Mouse (Mus musculus) heart, postnatal 25 days (tissue): ENCODE data around the gene Hcn2. TPM values are rescaled to one million over a fixed set of nuclear protein-coding genes. Genes with fewer than 3 reads are reported as not detected.
A peak's percentile ranks its signal among the peaks of the same experiment; 100 is the strongest.

Source experiments
- DNase-seq: peaks from one replicate; pipeline ENCODE4 v3.0.0; 2022; ENCODE audit warnings: low spot score
- intact Hi-C: fragments of 180-260 bp; cut with DNase I; formaldehyde crosslinking; loops from one replicate; pipeline ENCODE4 v1.15.1; 2025
- total RNA-seq, 2 experiments: library from RNA; stranded (reverse); gene quantifications; 2 replicates each; pipeline ENCODE4 v1.2.3; 2021

The Hcn2 gene
- total RNA-seq, 2 experiments from 2014 or later, result 26.0 to 28.5 TPM

GRCm38 (mm10) chr10:79766508-79767325, 50.3 kb downstream of the Hcn2 start, which contains the start of gene Rnf126:
Gene Rnf126 (minus strand): TSS chr10:79766952.
- intact Hi-C loops, result no loop called here
- DNase-seq, result peak; percentile 99

- intact Hi-C loops, result loop anchor here (2.0 kb wide), 1 partner anchor 17 kb away; no protein-coding TSS in a partner anchor
- DNase-seq, result peak; percentile 87
Observed at GRCm38 (mm10) chr10:79767372-79768244, 51.2 kb downstream of the Hcn2 start.

- intact Hi-C loops, result loop anchor here (2.0 kb wide), 1 partner anchor 16 kb away; no protein-coding TSS in a partner anchor
- DNase-seq, result no peak
Observed at GRCm38 (mm10) chr10:79768400-79768799, 52.0 kb downstream of the Hcn2 start.

GRCm38 (mm10) chr10:79769329-79769728, 52.9 kb downstream of the Hcn2 start:
- no peak for DNase-seq
- intact Hi-C loops, result loop anchor here (2.0 kb wide), 1 partner anchor 15 kb away; no protein-coding TSS in a partner anchor

- no peak for DNase-seq
- intact Hi-C loops, result no loop called here
Observed at GRCm38 (mm10) chr10:79772320-79772719, 55.9 kb downstream of the Hcn2 start.

- intact Hi-C loops, result no loop called here
- DNase-seq, result no peak
Observed at GRCm38 (mm10) chr10:79773208-79773607, 56.8 kb downstream of the Hcn2 start.

GRCm38 (mm10) chr10:79774486-79775279, 58.2 kb downstream of the Hcn2 start:
- intact Hi-C loops, result no loop called here
- DNase-seq, result no peak

- intact Hi-C loops, result no loop called here
- no peak for DNase-seq
Observed at GRCm38 (mm10) chr10:79777103-79777531, 60.7 kb downstream of the Hcn2 start, which contains the start of gene Fstl3. Gene Fstl3 (plus strand): TSS chr10:79777272.

- DNase-seq, result peak; percentile 47
Observed at GRCm38 (mm10) chr10:79778006-79778405, 61.6 kb downstream of the Hcn2 start.

GRCm38 (mm10) chr10:79779193-79779592, 62.8 kb downstream of the Hcn2 start:
- DNase-seq, result no peak
- intact Hi-C loops, result no loop called here

More at GRCm38 (mm10) chr10:79778006-79778405, 61.6 kb downstream of the Hcn2 start:
- intact Hi-C loops, result no loop called here

- peak; percentile 86 for DNase-seq
- intact Hi-C loops, result no loop called here
Observed at GRCm38 (mm10) chr10:79779784-79780663, 63.6 kb downstream of the Hcn2 start.

- intact Hi-C loops, result no loop called here
- no peak for DNase-seq
Observed at GRCm38 (mm10) chr10:79780664-79781015, 64.2 kb downstream of the Hcn2 start.

GRCm38 (mm10) chr10:79781139-79781538, 64.7 kb downstream of the Hcn2 start:
- DNase-seq, result no peak
- intact Hi-C loops, result no loop called here

GRCm38 (mm10) chr10:79781956-79782355, 65.5 kb downstream of the Hcn2 start:
- DNase-seq, result no peak
- intact Hi-C loops, result no loop called here

- intact Hi-C loops, result no loop called here
- no peak for DNase-seq
Observed at GRCm38 (mm10) chr10:79783050-79783449, 66.6 kb downstream of the Hcn2 start.

GRCm38 (mm10) chr10:79783920-79784800, 67.7 kb downstream of the Hcn2 start:
- DNase-seq, result no peak
- intact Hi-C loops, result loop anchor here (2.0 kb wide), 1 partner anchor 15 kb away; no protein-coding TSS in a partner anchor
